Mouse (Mus musculus) adrenal gland, postnatal 25 days (tissue): ENCODE results near the gene Vmn2r84. TPM values are rescaled to one million over a fixed set of nuclear protein-coding genes. Genes with fewer than 3 reads are reported as not detected.

Source experiments
- total RNA-seq: library from RNA; stranded (reverse); gene quantifications from 2 replicates; pipeline ENCODE4 v1.2.3, GENCODE M21; 2021

Gene Vmn2r84
- total RNA-seq, 1 experiment from 2014 or later: not detected

Other genes with a start within 250 kb of the Vmn2r84 start
- not detected in 2 replicates for gene Olfr825, start 227.6 kb downstream of the Vmn2r84 start, total RNA-seq
- not detected in 2 replicates for gene Olfr826, start 210.1 kb downstream of the Vmn2r84 start, total RNA-seq
- not detected in 2 replicates for gene Olfr827, start 179.9 kb downstream of the Vmn2r84 start, total RNA-seq
- 0.36 TPM in 1 of 2 replicates, not detected in the other for gene Neurod4, start 114.1 kb downstream of the Vmn2r84 start, total RNA-seq
- gene Tespa1, start 71.5 kb downstream of the Vmn2r84 start, total RNA-seq: 0.46 TPM in 1 of 2 replicates, not detected in the other
- gene Vmn2r85, start 35.4 kb upstream of the Vmn2r84 start, total RNA-seq: not detected in 2 replicates
- not detected in 2 replicates for gene Vmn2r86, start 61.7 kb upstream of the Vmn2r84 start, total RNA-seq
- gene Vmn2r87, start 103.1 kb upstream of the Vmn2r84 start, total RNA-seq: not detected in 2 replicates